Mouse (Mus musculus) intestine, postnatal 0 days (tissue): ENCODE measurements at regions not wholly inside any gene's neighbourhood (a gene's known extent, or its start where the extent isn't known, plus 50 kb on each side); places are given as distances from the start of the nearest gene placed in this dataset.

Source experiments
- ATAC-seq: fragments of 200-750 bp; cut with Nextera tagmentation; 2 replicates; pipeline ENCODE4 v1.8.0; 2017; ENCODE audit warnings: mild to moderate bottlenecking, moderate TSS enrichment, moderate library complexity
- H3K27ac ChIP-seq: fragments of 300-500 bp; sonication (generic); 2 replicates; pipeline ENCODE4 v1.5.1; 2014; ENCODE audit warnings: mild to moderate bottlenecking, low read depth, low read length, moderate library complexity
- H3K27me3 ChIP-seq: fragments of 300-500 bp; sonication (generic); replicated peaks from 2 replicates; pipeline ENCODE4 v1.6.1; 2014; ENCODE audit warnings: low read length, mixed read lengths; ENCODE audit not compliant: control insufficient read depth, insufficient read depth
- H3K36me3 ChIP-seq: fragments of 300-500 bp; sonication (generic); 2 replicates; pipeline ENCODE4 v1.6.1; 2014; ENCODE audit warnings: mild to moderate bottlenecking, moderate library complexity; ENCODE audit not compliant: control insufficient read depth, insufficient read depth
- H3K4me1 ChIP-seq: fragments of 300-500 bp; sonication (generic); replicated peaks from 2 replicates; pipeline ENCODE4 v1.6.1; 2014; ENCODE audit warnings: antibody characterized with exemption, low read length, mixed read lengths; ENCODE audit not compliant: control insufficient read depth, insufficient read depth
- H3K4me2 ChIP-seq: fragments of 300-500 bp; sonication (generic); replicated peaks from 2 replicates; pipeline ENCODE4 v1.6.1; 2014; ENCODE audit warnings: low read depth, mild to moderate bottlenecking, moderate library complexity
- H3K4me3 ChIP-seq: fragments of 300-500 bp; sonication (generic); 2 replicates; pipeline ENCODE4 v1.5.1; 2014; ENCODE audit warnings: low read depth, low read length
- H3K9ac ChIP-seq: fragments of 300-500 bp; sonication (generic); 2 replicates; pipeline ENCODE4 v1.6.1; 2014; ENCODE audit warnings: mild to moderate bottlenecking, low read depth, low read length
- H3K9me3 ChIP-seq: fragments of 300-500 bp; sonication (generic); 2 replicates; pipeline ENCODE4 v1.6.1; 2016; ENCODE audit warnings: mixed run types; ENCODE audit not compliant: control insufficient read depth
- CTCF ChIP-seq: sonication (generic); IDR thresholded peaks from 2 replicates; pipeline ENCODE4 v1.5.1; 2016; ENCODE audit warnings: low read depth, mild to moderate bottlenecking, control low read depth, antibody characterized with exemption, moderate library complexity
- WGBS: fragments of 180-500 bp; shearing (Covaris S2); extraction: QIAGEN DNeasy Blood & Tissue Kit; methylation state at CpG from one replicate; pipeline ENCODE4 v1.1.7; 2014; 5-methylcytosine and 5-hydroxymethylcytosine counted together

DNA sequence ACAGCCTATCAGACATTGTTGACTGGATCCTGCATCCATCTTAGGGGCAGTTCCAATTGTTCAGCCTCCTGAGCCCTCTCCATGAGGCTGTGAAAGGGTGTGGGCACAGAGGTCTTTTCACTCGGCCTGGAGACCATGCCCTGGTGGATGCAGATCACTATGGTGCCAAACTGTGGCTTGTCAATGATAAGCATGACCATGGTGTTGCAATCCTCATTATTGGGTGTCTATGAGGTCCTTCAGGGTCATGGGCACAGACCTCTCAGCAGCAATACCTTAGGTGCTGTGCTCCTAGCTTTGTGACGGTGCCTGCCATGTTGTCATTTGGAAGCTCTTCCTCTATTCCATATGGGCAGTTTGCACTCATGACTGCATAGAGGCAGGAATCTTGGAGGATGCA, 114.0 kb upstream of the Mocs1 start:
- Histone ChIP-seq H3K4me1 (no peaks in the 10 kb centered on the region), H3K27me3 (no peaks in the 10 kb centered on the region), H3K27ac (no peak overlapping the region), H3K9me3 (no peaks in the 10 kb centered on the region), H3K4me2 (no peak overlapping the region), H3K4me3 (no peak overlapping the region), H3K36me3 (no peaks in the 10 kb centered on the region), H3K9ac (no peak overlapping the region)
- no peak for ATAC-seq
- WGBS = 78% methylated on average over 2 of the region's 2 CpGs
- TF ChIP-seq CTCF = no peak

DNA sequence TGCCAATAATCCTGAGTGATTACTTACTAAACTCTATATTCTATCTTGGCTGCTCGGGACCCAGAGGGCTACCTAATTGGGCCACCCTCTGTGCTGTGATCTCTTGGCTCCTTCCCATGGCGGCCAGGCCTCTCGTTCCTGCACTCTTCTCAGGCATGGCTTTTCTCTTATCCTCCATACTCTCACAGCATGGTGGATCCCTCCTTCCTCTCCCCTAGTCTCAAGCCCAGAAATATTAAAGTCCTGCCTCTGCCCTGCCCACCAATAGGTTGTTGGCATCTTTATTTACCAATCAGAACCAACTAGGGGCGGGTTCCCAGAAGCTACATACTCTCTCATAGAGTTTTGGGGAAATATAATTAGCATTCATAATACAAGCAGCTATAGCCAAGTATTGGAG, 100.6 kb upstream of the Mocs1 start:
- no peak overlapping the region for H3K4me3 ChIP-seq
- TF ChIP-seq CTCF = no peak
- WGBS = 71% methylated on average over 4 of the region's 4 CpGs
- H3K9me3 ChIP-seq = no peaks in the 10 kb centered on the region
- H3K27me3 ChIP-seq = no peaks in the 10 kb centered on the region
- H3K27ac ChIP-seq = no peak overlapping the region
- no peak overlapping the region for H3K9ac ChIP-seq
- no peak for ATAC-seq
- H3K4me2 ChIP-seq = no peak overlapping the region
- no peaks in the 10 kb centered on the region for H3K4me1 ChIP-seq
- no peaks in the 10 kb centered on the region for H3K36me3 ChIP-seq

DNA sequence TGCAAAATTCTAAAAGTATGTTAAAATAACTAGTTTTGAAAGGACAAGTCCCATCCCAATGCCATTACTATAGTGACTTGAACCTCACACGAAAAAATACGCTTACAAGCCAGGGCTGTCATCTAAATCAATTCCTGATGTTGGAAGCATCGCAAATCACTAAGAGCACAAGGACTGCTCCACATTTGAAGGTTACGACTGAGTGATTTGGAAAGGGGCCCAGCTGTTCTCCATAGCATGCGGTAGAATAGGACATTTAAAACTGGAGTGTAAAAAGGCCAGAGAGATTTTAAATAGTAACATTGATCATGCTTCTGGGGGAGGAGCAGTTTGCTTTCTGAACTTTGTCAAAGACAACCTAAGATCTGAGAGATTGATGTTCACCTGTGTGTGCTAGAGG, 92.8 kb upstream of the Mocs1 start:
- no peak for ATAC-seq
- WGBS = 78% methylated on average over 5 of the region's 5 CpGs
- Histone ChIP-seq H3K36me3 (no peaks in the 10 kb centered on the region), H3K4me3 (no peak overlapping the region), H3K4me1 (no peaks in the 10 kb centered on the region), H3K4me2 (no peak overlapping the region), H3K9me3 (no peaks in the 10 kb centered on the region), H3K27ac (no peak overlapping the region), H3K9ac (no peak overlapping the region), H3K27me3 (no peaks in the 10 kb centered on the region)
- no peak for TF ChIP-seq CTCF

DNA sequence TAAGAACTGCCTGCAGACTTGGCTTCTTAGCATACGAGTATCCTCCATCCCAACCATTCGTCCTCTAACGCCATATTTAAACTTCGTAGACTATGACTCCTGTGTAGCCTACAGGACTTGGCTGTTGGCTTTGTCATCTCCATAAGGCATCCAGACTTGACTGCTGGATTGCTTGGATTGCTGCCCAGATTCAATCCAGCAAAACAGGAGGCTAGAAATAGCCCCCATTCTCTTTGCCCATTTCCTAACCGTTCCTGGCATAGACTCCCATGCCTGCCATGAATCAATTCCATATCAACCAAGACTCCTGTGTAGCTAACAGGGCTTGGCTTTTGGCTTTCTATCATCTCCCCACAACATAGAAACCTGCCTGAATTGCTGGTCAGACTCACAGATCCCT, 90.3 kb upstream of the Mocs1 start:
- no peak for TF ChIP-seq CTCF
- no peak overlapping the region for H3K4me3 ChIP-seq
- H3K36me3 ChIP-seq = no peaks in the 10 kb centered on the region
- no peaks in the 10 kb centered on the region for H3K27me3 ChIP-seq
- no peak overlapping the region for H3K4me2 ChIP-seq
- no peaks in the 10 kb centered on the region for H3K4me1 ChIP-seq
- no peak overlapping the region for H3K9ac ChIP-seq
- H3K27ac ChIP-seq = no peak overlapping the region
- H3K9me3 ChIP-seq = no peaks in the 10 kb centered on the region
- no peak for ATAC-seq
- 96% methylated on average over 5 of the region's 5 CpGs for WGBS

DNA sequence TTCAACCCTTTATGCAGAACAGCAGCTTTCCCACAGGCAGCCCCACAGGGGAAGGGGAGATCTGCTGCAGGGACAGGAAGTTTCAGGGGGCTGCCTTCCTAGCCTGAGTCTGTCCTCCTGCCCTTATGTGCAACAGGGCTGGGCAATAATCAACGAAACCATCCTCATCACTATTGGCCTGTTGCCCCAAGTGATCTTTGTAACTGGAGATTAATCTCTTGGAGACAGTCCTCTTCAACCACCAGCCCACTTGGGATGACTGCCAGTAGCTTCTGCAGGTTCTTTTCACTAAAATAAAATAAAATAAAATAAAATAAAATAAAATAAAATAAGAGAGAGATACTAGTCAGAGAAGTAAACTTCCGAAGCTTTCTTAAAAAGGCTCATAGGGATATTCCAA, 85.5 kb upstream of the Mocs1 start:
- H3K27ac ChIP-seq = no peak overlapping the region
- no peaks in the 10 kb centered on the region for H3K36me3 ChIP-seq
- H3K27me3 ChIP-seq = no peaks in the 10 kb centered on the region
- no peak for TF ChIP-seq CTCF
- H3K9ac ChIP-seq = no peak overlapping the region
- H3K9me3 ChIP-seq = no peaks in the 10 kb centered on the region
- no peak overlapping the region for H3K4me3 ChIP-seq
- no peak for ATAC-seq
- 72% methylated on average over 2 of the region's 2 CpGs for WGBS
- no peaks in the 10 kb centered on the region for H3K4me1 ChIP-seq
- H3K4me2 ChIP-seq = no peak overlapping the region

DNA sequence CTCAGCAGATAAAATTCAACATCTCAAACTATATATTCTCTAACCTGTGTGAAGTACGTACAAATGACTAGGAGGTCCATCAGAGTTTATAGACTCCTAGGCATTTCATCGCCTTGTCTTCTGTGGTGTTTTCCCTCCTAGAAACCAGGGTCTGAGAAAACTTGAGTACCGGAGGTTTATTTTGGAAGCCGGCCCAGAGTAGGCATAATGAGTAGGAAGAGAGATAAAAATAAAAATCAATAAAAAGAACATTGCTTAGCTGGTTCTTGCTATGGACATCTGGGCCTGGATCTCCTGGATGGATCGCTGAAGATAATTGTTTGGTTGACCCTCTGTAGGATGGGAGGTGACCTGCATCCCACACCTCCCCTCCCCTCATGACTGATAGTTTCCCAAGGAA, 81.5 kb upstream of the Mocs1 start:
- no peaks in the 10 kb centered on the region for H3K4me1 ChIP-seq
- H3K4me3 ChIP-seq = no peak overlapping the region
- H3K9me3 ChIP-seq = no peaks in the 10 kb centered on the region
- no peak for ATAC-seq
- no peaks in the 10 kb centered on the region for H3K27me3 ChIP-seq
- no peak overlapping the region for H3K9ac ChIP-seq
- H3K4me2 ChIP-seq = no peak overlapping the region
- no peak overlapping the region for H3K27ac ChIP-seq
- 69% methylated on average over 5 of the region's 5 CpGs for WGBS
- H3K36me3 ChIP-seq = no peaks in the 10 kb centered on the region
- TF ChIP-seq CTCF = no peak

DNA sequence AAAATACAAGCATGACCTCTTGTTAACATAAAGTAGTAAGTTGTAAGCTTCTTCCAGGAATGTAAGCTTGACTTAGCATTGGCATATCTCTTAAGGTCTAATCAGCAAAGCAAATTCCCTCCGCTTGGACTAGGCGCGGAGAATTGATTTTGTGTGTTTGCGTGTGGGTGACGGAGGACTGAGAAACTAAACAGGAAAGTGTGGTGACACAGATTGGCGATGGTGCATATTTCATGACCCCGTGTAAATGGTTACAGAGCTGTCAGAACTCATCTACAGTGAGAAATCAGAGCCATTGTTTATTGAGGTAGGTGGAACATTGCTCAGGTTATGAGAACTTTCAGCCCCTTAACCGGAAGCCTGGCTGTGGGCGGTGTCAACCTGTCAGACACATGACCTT, 78.8 kb upstream of the Mocs1 start:
- Histone ChIP-seq H3K27ac (no peak overlapping the region), H3K9ac (no peak overlapping the region), H3K4me1 (no peaks in the 10 kb centered on the region), H3K4me2 (no peak overlapping the region), H3K4me3 (no peak overlapping the region), H3K36me3 (no peaks in the 10 kb centered on the region), H3K27me3 (no peaks in the 10 kb centered on the region), H3K9me3 (no peaks in the 10 kb centered on the region)
- TF ChIP-seq CTCF = no peak
- WGBS = 64% methylated on average over 9 of the region's 9 CpGs
- ATAC-seq = no peak
